Mouse (Mus musculus): ENCODE measurements at regions not wholly inside any gene's neighbourhood (a gene's known extent, or its start where the extent isn't known, plus 50 kb on each side); places are given as distances from the start of the nearest gene placed in this dataset.

DNA sequence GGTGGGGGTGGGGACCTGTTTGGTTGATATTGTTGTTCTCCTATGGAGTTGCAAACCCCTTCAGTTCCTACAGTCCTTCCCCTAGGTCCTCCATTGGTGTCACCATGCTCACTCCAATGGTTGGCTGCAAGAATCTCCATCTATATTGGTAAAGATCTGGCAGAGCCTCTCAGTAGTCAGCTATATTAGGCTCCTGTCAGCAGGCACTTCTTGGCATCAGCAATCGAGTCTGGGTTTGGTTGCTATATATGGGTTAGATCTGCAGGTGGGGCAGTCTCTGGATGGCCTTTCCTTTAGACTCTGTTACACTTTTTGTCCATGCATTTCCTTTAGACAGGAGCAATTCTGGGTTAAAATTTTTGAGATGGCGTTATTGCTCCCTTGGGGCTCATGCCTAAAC is 238.4 kb upstream of the Slco6c1 start:
- in situ Hi-C loops (cut with MboI, MseI) = loop anchor here in 1 of 2 experiments (10.0 kb wide), 1 partner anchor 728 kb away; the partner anchor contains the start of gene Pam

GRCm38 (mm10) chr1:97319622-97320021 is 191.5 kb upstream of the Slco6c1 start:
- in situ Hi-C loops (cut with MboI, MseI) = no loop called here
